Mouse (Mus musculus) kidney, postnatal 10 days (tissue): ENCODE measurements around the gene Tut1.
"Not testable (repeated sequence)": the region's sequence is repeated elsewhere in the genome, so short reads cannot be mapped to it uniquely, and the experiment has no call there.

Source experiments
- DNase-seq: peaks from one replicate; pipeline ENCODE4 v3.0.0; 2021; ENCODE audit warnings: mixed read lengths

Tut1 gene

DNA sequence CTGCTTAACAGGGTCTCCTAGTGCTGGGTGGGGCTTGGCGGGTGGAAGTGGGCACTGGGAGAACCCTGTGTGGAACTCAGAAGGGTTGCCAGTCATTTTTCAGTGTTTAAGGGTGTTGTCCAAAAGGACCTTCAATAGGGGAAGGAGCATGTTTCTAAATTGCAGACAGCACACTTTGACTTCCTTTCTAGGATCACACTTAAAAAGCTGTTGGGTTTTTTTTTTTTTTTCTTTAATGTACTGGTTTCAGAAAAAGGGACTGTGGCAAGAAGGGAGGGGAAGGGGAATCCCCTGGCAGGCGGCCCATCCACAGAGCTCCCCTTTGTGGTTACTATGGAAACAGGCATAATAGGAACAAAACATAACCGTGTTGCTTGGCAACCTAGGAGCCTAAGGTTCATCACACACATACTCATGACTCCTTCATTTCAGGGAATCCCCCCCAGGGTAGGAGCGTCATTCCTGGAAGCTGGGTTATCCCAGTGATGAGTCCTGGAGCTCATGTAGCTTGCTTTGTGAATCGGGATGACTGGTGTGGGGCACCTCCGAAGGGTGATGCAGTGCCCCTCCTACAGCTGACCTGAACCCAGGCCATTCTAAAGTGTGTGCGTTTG is 30.7 kb downstream of the Tut1 start:
- peak; percentile 75 for DNase-seq

DNA sequence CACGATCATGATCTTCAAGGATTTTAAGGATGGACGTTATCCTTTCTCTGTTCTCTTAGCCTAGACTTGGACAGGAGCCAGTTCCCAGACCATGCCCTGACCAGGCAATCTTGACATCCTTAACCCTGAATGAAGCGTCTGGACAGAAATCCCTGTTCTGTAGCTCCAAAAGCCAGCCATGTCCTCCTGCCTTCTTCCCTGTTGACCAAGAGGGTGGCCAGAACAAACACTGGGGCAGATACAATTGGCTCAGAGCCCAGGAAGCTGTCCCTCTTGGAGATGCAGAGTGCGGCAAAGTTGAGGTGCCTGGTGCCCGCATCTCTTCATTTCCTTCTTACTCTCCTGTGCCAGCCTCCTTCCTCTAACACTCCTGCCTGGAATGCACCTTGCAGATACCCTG is 32.2 kb downstream of the Tut1 start:
- DNase-seq: no peak

GRCm38 (mm10) chr19:8987816-8988215 is 34.2 kb downstream of the Tut1 start:
- DNase-seq: no peak

GRCm38 (mm10) chr19:8988346-8989065 is 34.9 kb downstream of the Tut1 start:
- peak; percentile 44 for DNase-seq

GRCm38 (mm10) chr19:8989066-8989566 is 35.5 kb downstream of the Tut1 start, which contains the start of gene Ahnak:
Gene Ahnak (plus strand): TSS chr19:8989284.
- peak; percentile 89 for DNase-seq

DNA sequence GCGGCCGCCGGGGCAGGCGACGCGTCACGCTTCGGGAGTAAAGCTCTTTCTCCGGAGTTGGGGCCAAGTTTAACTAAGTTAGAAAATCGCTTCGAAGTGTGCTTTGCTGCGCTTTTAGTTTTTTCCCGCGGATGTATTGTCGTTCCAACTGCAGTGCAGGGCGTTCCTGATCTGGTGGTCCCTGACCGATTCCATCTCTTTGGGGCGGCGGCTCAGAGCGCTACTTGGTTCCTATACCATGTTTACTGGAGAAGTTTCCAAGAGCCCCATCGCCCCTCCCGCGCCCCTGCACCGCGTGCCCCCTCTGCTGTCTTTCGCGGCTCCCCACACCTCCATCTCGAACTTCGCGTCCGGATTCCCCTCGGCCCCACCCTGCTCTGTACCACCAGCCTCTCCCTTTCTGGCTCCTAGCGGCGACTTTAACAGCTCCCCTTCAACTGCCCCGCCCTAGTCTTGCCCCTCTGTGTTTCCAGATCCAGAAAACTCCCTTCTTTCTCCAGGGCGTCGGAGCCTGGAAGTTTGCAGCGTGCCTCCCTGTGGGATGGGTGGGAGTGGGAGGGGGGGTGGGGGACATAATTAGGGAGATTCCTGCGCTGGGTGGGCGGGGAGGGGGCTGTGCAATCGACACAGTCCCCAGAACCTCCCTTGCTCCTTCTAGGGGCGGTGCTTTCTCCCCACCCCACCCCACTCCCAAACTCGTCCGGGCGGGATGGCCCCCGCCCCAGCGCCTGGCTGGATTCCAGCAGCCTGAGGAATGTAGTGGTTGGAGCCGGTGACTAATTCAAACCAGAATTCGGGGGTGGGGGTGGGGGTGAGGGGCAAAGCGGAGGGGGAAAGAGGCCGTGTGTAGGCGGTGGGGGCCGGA is 36.2 kb downstream of the Tut1 start:
- DNase-seq: peak; percentile 96

- DNase-seq: no peak
Measured at GRCm38 (mm10) chr19:8990432-8991102, 36.9 kb downstream of the Tut1 start.

DNA sequence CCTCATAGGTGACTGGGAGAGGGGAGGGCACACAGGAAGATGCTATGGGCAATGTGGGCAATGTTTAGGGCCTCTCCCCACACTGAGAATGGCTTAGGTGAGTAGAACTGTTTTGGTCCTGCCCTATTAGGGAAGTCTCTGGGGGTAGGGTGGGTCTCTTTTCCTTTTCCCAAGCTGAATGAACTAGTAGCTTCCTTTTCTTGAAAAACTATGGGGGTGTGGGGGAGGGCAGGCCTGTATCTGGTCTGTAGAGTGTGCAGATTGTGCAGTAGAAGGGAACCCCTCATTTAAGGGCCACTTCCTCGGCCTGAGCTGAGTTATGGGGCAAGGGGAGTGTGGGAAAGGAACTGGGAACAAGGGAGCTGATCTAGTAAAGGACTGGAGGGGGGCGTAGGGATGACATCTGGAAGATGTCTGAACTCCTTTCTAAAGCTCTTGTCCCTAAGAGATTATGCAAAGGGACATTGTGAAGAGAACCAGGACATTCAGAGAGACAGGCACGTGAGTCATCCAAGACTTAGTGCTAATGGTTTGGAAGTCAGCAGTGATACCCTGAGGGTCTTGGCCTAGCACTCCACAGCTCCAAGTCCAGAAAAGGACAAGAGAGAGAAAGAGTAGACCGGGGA is 37.7 kb downstream of the Tut1 start:
- DNase-seq: peak; percentile 40

GRCm38 (mm10) chr19:8991871-8992735 is 38.5 kb downstream of the Tut1 start:
- DNase-seq: peak; percentile 73

- peak; percentile 93 for DNase-seq
Measured at GRCm38 (mm10) chr19:8992769-8993624, 39.4 kb downstream of the Tut1 start.

DNA sequence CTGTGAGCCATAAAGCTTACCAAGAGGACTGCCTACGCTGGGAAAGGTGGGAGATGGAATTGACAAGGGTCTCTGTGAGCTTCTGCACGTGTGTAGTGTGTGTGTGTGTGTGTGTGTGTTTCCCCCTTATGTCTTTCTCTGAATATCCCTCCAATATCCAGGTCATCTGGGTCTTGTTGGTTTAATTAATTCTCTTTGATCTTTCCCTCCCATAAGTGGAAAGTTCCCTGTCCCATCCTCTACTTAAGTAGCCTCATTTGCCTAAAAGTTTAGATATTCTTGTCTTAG is 39.9 kb downstream of the Tut1 start:
- DNase-seq: no peak

- no peak for DNase-seq
Measured at GRCm38 (mm10) chr19:8994813-8995607, 41.4 kb downstream of the Tut1 start.

GRCm38 (mm10) chr19:8996601-8997000 is 43.0 kb downstream of the Tut1 start:
- no peak for DNase-seq

GRCm38 (mm10) chr19:8997546-8997945 is 43.9 kb downstream of the Tut1 start:
- peak; percentile 87 for DNase-seq

DNA sequence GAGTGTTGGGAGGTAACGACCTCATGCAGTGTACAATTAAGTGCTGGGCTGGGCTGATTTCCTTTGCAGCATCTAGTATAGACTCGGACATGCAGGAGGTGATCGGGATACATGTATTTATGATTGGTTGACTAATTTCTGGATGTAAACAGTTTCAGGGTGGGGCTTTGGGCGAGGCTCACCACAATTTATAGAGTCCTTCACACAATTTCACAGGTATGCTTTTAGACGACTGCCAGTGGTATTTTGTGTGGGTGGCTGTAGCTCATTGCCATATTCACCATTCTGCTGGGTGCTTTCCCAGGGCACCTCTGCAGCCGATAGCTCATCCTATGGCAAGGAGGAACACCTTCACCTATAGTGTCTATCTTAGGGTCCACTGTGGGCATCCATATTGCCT is 44.9 kb downstream of the Tut1 start:
- no peak for DNase-seq

DNA sequence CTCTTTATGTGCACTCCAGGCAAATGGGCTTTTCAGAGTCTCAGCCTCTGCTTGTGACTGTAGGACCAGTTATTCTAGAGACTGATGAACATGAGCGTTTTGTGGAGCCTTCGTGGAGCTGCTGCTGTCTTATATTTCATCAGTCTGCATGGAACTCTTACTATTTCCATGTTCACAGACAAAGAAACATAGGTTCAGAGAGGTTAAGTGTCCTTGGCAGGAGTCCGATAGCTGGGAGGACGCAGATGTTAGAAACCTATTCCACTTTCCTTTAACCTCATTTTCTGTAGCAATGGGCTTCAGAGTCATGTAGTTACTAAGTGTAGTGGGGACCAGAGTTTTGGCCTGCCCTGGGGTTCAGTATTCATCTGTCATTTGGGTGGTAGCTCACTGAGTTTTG is 45.6 kb downstream of the Tut1 start:
- DNase-seq: peak; percentile 47

- not testable (repeated sequence) for DNase-seq
Measured at GRCm38 (mm10) chr19:9006915-9007314, 53.3 kb downstream of the Tut1 start.
